Mouse (Mus musculus) lung, embryonic 15.5 days (tissue): ENCODE results near the gene Dcpp2. TPM values are rescaled to one million over a fixed set of nuclear protein-coding genes. Genes with fewer than 3 reads are reported as not detected.
"Not testable (repeated sequence)": the region's sequence is repeated elsewhere in the genome, so short reads cannot be mapped to it uniquely, and the experiment has no call there.

Experiments used
- ATAC-seq: fragments of 200-750 bp; cut with Nextera tagmentation; 2 replicates; pipeline ENCODE4 v1.8.0; 2017; ENCODE audit warnings: moderate number of reproducible peaks, borderline replicate concordance; ENCODE audit not compliant: low FRiP score, low TSS enrichment; ENCODE audit errors: extremely low read depth
- H3K27ac ChIP-seq: fragments of 300-500 bp; sonication (generic); 2 replicates; pipeline ENCODE4 v1.5.1; 2015; ENCODE audit warnings: moderate library complexity, mild to moderate bottlenecking, inconsistent platforms
- H3K27me3 ChIP-seq: fragments of 300-500 bp; sonication (generic); 2 replicates; pipeline ENCODE4 v1.6.1; 2015; ENCODE audit warnings: inconsistent platforms
- H3K36me3 ChIP-seq: fragments of 300-500 bp; sonication (generic); 2 replicates; pipeline ENCODE4 v1.6.1; 2015; ENCODE audit warnings: inconsistent platforms
- H3K4me1 ChIP-seq: fragments of 300-500 bp; sonication (generic); 2 replicates; pipeline ENCODE4 v1.6.1; 2015; ENCODE audit warnings: inconsistent platforms
- H3K4me2 ChIP-seq: fragments of 300-500 bp; sonication (generic); 2 replicates; pipeline ENCODE4 v1.6.1; 2015; ENCODE audit warnings: inconsistent platforms, mild to moderate bottlenecking, moderate library complexity
- H3K4me3 ChIP-seq: fragments of 300-500 bp; sonication (generic); 2 replicates; pipeline ENCODE4 v1.5.1; 2015; ENCODE audit warnings: mild to moderate bottlenecking, inconsistent platforms
- H3K9ac ChIP-seq: fragments of 300-500 bp; sonication (generic); 2 replicates; pipeline ENCODE4 v1.6.1; 2015; ENCODE audit warnings: inconsistent platforms
- H3K9me3 ChIP-seq: fragments of 300-500 bp; sonication (generic); 2 replicates; pipeline ENCODE4 v1.6.1; 2016; ENCODE audit warnings: inconsistent platforms
- WGBS: fragments of 180-500 bp; shearing (Covaris S2); methylation state at CpG from one replicate; pipeline ENCODE4 v1.1.7; 2015; 5-methylcytosine and 5-hydroxymethylcytosine counted together
- polyA plus RNA-seq: library from polyadenylated mRNA; unstranded; fragments of >200 nt; fragmentation: Nextera tagmentation; extraction: Ambion mirVana; gene quantifications from 2 replicates; pipeline ENCODE4 v1.2.1, GENCODE M21; 2015

Gene Dcpp2
- polyA plus RNA-seq, 1 experiment from 2014 or later: not detected

DNA sequence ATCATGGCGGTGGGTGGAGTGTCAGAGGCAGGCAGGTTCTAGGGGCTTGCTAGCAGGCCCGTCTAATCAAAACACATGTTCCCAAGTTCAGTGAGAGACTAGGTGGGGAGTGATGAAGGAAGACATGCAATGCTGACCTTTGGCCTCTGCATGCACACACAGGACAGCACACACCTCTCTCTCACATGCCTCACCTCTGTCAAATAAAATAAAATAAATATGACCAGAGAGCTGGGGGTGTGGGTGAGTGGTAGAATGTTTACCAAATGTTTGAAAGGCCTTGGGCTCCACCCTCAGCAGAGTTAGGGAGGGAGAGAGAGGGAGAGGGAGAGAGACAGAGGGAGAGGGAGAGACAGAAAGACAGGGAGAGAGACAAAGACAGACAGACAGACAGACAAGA, 22.8 kb upstream of the Dcpp2 start:
- no peaks in the 10 kb centered on the region for H3K27me3 ChIP-seq
- H3K36me3 ChIP-seq: no peaks in the 10 kb centered on the region
- ATAC-seq: no peak
- H3K4me3 ChIP-seq: no peak overlapping the region
- no peak overlapping the region for H3K4me2 ChIP-seq
- H3K4me1 ChIP-seq: no peaks in the 10 kb centered on the region
- H3K27ac ChIP-seq: no peak overlapping the region
- H3K9me3 ChIP-seq: no peaks in the 10 kb centered on the region
- WGBS: 28% methylated on average over 2 of the region's 2 CpGs
- H3K9ac ChIP-seq: no peak overlapping the region

DNA sequence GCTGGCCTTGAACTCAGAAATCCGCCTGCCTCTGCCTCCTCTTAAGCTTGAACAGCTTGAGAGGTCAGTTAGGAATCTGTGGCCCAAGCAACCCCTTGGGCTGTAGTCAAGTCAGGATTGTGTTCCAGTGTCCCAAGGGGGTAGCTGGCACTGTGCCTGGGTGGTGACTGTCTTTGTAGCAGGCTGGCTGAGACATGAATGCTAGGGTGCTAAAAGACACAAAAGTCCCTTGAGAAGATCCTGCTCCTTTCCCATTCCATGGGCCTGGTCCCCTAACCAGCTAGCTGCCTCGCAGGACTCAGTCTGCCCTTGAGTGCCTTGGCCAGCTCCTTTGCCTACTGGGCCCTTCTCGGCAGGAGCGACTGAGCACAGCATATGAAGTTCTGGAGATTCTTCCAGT, 17.8 kb upstream of the Dcpp2 start:
- Histone ChIP-seq H3K27me3 (no peaks in the 10 kb centered on the region), H3K27ac (no peak overlapping the region), H3K4me1 (no peaks in the 10 kb centered on the region), H3K36me3 (no peaks in the 10 kb centered on the region), H3K4me3 (no peak overlapping the region), H3K4me2 (no peak overlapping the region), H3K9me3 (no peaks in the 10 kb centered on the region), H3K9ac (no peak overlapping the region)
- ATAC-seq: no peak
- 81% methylated on average over 4 of the region's 4 CpGs for WGBS

DNA sequence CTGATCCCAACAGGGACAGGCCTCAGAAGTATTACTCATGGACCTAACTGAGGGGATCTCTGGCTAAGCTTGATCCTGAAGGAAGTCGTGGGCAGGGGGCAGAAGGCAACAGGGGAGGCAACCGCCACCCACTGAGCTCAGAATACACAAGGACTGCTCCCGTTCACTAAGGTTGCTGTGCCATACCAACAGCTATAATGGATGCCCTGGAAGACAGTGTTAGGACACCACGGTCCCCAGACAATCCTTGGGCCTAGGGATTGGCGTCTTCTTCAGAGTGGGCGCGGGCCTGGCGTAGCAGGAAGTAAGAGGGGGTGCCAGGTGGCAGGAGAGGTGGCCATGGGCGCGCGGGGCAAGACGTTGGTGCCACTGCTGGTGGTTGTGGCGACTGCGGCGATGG, 12.9 kb upstream of the Dcpp2 start, which contains the start of gene Prss21:
Gene Prss21 (plus strand): TSS at position 301 of the 400 bp plus-strand sequence.
- H3K36me3 ChIP-seq: no peaks in the 10 kb centered on the region
- no peak within 1 kb of the TSS for H3K9ac ChIP-seq
- WGBS: 82% methylated on average over 15 of the region's 15 CpGs
- H3K4me2 ChIP-seq: no peak within 1 kb of the TSS
- ATAC-seq: no peak
- H3K27ac ChIP-seq: no peak within 1 kb of the TSS
- H3K9me3 ChIP-seq: no peaks in the 10 kb centered on the region
- H3K27me3 ChIP-seq: no peaks in the 10 kb centered on the region
- no peaks in the 10 kb centered on the region for H3K4me1 ChIP-seq
- H3K4me3 ChIP-seq: no peak within 1 kb of the TSS

DNA sequence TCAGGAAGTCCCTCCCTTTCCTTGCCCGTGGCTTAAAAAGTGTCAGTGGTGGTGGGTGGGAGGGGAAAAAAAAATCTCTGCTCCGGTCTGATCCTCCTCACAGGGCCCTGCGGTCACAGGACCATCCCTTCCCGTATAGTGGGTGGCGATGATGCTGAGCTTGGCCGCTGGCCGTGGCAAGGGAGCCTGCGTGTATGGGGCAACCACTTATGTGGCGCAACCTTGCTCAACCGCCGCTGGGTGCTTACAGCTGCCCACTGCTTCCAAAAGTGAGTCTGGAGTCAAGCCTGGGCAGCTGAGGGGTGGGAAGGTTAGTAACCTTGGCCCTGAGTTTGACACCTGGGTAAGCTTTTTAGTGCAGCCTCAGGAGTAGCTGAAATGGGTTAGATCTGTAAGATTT, 12.2 kb upstream of the Dcpp2 start:
- 83% methylated on average over 11 of the region's 11 CpGs for WGBS
- ATAC-seq: no peak
- H3K27ac ChIP-seq: no peak overlapping the region

DNA sequence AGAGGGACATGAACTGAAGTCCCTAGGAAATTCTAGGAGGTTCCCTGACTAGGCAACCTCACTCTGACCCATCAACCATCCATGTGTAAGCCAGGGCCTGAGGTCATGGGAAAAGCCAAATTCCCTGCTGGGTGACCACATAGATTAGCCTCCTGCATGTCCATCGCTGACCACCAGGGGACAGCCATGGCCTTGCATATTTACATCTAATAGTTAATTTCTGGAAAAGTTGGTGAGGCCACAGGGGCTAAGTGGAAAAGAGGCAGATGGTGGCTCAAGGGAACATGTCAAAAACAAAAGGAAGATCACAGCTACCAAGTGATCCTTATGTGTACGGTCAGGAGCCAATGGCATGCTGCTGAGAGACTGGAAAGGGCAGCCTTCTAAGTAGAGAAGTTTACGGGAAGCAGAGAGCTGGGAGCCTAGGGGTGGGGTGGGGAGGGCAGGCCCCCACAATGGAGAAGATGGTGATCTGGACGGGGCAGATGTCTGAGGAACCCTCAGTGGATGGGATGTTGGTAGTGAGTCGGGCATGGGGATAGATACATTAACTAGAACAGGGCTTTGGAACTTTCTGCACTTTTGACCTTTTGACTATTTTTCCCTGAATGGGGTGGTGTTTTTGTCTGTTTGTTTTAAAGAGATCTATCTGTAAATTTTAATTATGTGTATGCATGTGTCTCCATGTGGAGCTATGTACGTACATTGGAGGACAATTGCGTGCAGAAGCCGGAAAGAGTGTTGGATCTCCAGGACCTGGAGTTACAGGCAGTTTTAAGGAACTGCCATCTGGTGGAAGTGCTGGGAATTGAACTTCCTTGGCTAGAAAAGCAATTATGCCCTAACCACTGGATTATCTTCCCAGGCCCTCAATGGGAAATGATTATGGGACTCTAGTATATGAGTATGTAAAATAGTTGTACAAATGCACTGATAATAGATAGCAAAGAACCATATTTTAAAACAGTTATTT, 6.5 kb upstream of the Dcpp2 start:
- no peaks in the 10 kb centered on the region for H3K9me3 ChIP-seq
- ATAC-seq: peak; percentile 33; the same call in 1 of the 2 replicates
- no peaks in the 10 kb centered on the region for H3K36me3 ChIP-seq
- H3K27ac ChIP-seq: no peak overlapping the region
- H3K4me2 ChIP-seq: no peak overlapping the region
- no peaks in the 10 kb centered on the region for H3K27me3 ChIP-seq
- WGBS: 32% methylated on average over 8 of the region's 8 CpGs
- H3K9ac ChIP-seq: no peak overlapping the region
- H3K4me3 ChIP-seq: no peak overlapping the region
- H3K4me1 ChIP-seq: no peaks in the 10 kb centered on the region

More for the DNA sequence above, 12.2 kb upstream of the Dcpp2 start:
- Histone ChIP-seq H3K4me3 (no peak overlapping the region), H3K27me3 (no peaks in the 10 kb centered on the region), H3K4me2 (no peak overlapping the region), H3K4me1 (no peaks in the 10 kb centered on the region), H3K9ac (no peak overlapping the region), H3K36me3 (no peaks in the 10 kb centered on the region), H3K9me3 (no peaks in the 10 kb centered on the region)

DNA sequence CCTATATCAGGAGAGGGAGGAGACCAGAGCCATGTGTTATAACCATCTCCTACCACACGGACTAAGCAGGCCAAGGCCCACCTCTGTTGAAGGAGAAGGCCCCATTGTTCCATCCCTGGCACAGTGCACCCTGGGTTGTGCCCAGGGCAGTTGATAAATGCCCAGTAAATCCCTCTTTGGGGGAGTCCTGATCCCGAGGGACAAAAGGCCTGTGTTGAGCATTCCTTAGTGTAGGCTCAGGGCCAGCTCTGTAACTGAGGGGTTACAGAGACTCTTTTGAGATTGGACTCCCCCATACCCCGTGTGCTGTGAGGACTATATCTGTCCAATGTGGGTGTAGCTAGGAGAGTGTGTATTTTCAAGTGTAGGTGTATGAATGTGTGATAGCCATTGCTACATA, 3.9 kb upstream of the Dcpp2 start:
- Histone ChIP-seq H3K9ac (no peak overlapping the region), H3K4me2 (no peak overlapping the region), H3K9me3 (no peaks in the 10 kb centered on the region), H3K4me1 (no peaks in the 10 kb centered on the region), H3K27me3 (no peaks in the 10 kb centered on the region), H3K36me3 (no peaks in the 10 kb centered on the region), H3K4me3 (no peak overlapping the region), H3K27ac (no peak overlapping the region)
- no peak for ATAC-seq
- WGBS: 48% methylated on average over 3 of the region's 3 CpGs

DNA sequence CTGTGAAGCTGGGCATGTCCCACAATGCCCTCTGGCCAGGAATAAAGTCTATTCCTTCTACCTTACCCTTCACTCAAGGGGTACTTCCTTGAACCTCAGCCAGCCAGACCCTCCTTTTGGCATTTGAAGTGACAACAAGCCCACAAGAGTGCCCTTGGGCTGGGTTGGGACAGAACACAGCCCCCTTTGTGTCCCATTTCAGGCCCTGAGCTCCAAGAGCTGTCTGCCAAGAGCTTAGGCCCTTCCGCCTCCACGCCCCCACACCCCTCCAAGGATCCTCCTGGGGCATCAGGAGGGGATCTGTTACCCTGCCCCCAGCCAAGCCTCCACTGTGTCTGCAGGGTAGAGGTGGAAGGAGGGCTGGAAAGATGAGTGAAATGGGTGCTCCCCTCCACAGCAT, 3.5 kb upstream of the Dcpp2 start:
- Histone ChIP-seq H3K27me3 (no peaks in the 10 kb centered on the region), H3K36me3 (no peaks in the 10 kb centered on the region), H3K9ac (no peak overlapping the region), H3K27ac (no peak overlapping the region), H3K4me1 (no peaks in the 10 kb centered on the region), H3K9me3 (no peaks in the 10 kb centered on the region), H3K4me3 (no peak overlapping the region), H3K4me2 (no peak overlapping the region)
- no peak for ATAC-seq
- 73% methylated on average over 2 of the region's 2 CpGs for WGBS

DNA sequence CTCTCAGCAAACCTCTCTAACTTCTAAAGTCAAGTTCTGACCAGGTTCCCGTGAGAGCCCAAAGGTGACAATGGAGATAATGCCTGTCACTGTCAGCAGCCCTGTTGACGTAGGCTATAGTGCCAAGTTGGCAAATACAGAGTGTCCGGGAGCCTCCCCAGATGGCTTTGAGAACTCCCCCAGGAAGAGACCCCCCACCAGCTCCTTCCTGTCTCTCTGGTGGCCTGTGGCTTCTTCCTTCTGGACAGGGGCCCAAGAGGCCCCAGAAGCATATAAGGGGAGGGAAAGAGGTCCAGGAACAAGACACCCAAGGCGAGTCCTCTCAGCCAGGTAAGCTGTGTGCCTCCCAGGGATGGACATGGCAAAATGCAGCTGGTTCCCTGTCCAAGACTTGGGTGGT, 36.5 kb downstream of the Dcpp2 start, which contains the start of gene Dcpp3:
Gene Dcpp3 (plus strand): TSS at position 301 of the 400 bp plus-strand sequence.
- ATAC-seq: not testable (repeated sequence)
- 43% methylated on average over 4 of the region's 4 CpGs for WGBS

DNA sequence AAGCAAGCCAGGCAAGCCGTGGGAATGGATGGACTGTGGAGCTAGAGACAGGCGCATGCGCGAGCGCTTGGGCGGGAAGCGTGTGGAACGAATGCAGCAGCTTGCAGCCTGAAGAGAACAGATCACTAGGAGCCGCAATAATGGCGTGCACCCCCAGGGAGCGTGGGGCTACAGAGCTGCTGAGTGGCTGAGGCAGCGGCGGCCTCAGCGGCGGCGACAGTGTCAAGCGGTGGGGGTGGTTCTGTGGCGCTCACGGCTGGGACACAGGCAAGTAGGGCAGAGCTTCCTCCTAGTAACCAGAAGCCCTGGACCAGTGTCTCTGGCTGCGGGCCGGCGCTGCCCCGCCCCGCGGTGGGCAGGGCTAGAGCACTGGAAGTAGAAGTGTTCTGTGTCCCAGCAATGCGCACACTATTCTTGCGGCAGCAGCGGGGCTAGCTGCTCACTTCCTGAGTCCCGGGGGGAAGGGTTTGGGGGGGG, 43.9 kb downstream of the Dcpp2 start:
- H3K27me3 ChIP-seq: no peaks in the 10 kb centered on the region
- peak overlapping the region; percentile 98 for H3K27ac ChIP-seq
- H3K36me3 ChIP-seq: no peaks in the 10 kb centered on the region
- H3K9ac ChIP-seq: peak overlapping the region; percentile 57
- peak overlapping the region; percentile 61 for H3K4me3 ChIP-seq
- peaks cover 15% of the 10 kb centered on the region for H3K4me1 ChIP-seq
- H3K9me3 ChIP-seq: no peaks in the 10 kb centered on the region
- WGBS: under 1% methylated on average over 29 of the region's 29 CpGs
- H3K4me2 ChIP-seq: peak overlapping the region; percentile 90
- ATAC-seq: peak; percentile 99

More for the DNA sequence above, 36.5 kb downstream of the Dcpp2 start, which contains the start of gene Dcpp3:
- H3K4me3 ChIP-seq, H3K9ac ChIP-seq, H3K4me1 ChIP-seq, H3K4me2 ChIP-seq, H3K27ac ChIP-seq, H3K36me3 ChIP-seq, H3K27me3 ChIP-seq, H3K9me3 ChIP-seq: not testable (repeated sequence)

DNA sequence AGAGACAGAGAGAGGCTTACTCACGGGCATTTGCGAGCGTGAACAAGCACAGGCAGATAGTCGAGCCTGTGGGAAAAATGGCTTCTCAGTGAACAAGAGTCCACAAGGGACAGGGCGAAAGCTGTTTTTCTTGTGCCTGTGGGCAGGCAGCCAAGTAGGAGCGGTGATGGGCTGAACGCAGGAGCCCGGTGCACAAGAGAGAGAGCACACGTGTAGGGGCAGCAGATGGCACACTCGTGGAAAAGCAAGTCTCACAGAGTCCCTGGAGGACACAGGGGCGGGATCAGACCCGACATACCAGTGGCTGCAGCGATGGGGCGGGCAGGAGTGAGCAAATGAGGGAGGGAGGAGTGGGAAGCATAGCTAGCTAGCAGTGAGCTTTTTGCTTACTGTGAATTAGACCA, 44.4 kb downstream of the Dcpp2 start:
- Histone ChIP-seq H3K9ac (peak overlapping the region; percentile 57), H3K4me3 (peak overlapping the region; percentile 61), H3K4me1 (peaks cover 15% of the 10 kb centered on the region), H3K27ac (peak overlapping the region; percentile 98), H3K4me2 (peak overlapping the region; percentile 90), H3K9me3 (no peaks in the 10 kb centered on the region), H3K27me3 (no peaks in the 10 kb centered on the region), H3K36me3 (no peaks in the 10 kb centered on the region)
- WGBS: 0% methylated on average over 14 of the region's 14 CpGs
- peak; percentile 83 for ATAC-seq

DNA sequence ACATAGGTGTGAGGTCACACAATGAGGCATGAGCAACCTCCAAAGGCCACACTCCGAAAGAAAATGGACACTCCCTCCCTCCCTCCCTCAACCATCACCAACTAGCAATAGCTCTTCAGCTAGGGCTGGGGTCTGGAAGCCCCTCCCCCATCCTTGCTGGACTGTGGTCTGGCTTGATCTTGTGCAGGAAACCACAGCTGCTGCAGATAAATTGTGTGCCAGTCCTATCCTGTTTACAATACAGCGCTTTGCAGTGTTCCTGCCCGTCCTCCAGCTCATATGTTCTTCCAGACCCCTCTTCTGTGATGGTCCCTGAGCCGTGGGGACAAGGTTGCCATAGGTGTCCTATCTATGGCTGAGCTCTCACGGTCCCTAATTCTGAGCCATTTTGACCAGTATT, 50.5 kb downstream of the Dcpp2 start:
- no peaks in the 10 kb centered on the region for H3K9me3 ChIP-seq
- H3K4me2 ChIP-seq: no peak overlapping the region
- WGBS: 40% methylated on average over 5 of the region's 5 CpGs
- H3K9ac ChIP-seq: no peak overlapping the region
- H3K4me3 ChIP-seq: no peak overlapping the region
- ATAC-seq: no peak
- no peaks in the 10 kb centered on the region for H3K36me3 ChIP-seq
- no peaks in the 10 kb centered on the region for H3K27me3 ChIP-seq
- peaks cover 3% of the 10 kb centered on the region; the same call in 1 of the 2 replicates for H3K4me1 ChIP-seq
- no peak overlapping the region for H3K27ac ChIP-seq

DNA sequence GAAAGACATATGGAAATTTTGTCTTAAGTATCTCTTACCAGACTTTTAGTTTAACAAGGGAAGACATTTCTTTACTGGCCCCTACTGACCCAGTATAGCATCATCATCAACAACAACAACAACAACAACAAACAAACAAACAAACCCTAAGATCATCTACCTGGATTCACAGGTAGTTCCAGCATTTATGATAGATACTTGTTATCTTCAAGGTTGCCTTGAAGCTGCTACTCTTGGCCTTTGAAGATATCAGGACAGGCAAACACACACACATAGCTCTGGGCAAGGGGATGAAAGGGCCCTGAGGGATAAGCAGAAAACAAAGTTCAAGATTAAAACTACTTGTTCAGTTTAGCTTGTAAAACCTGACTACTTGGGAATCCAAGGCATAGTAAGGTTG, 60.7 kb downstream of the Dcpp2 start, which contains the start of gene Sbp:
Gene Sbp (plus strand): TSS at position 301 of the 400 bp plus-strand sequence.
- no peaks in the 10 kb centered on the region for H3K9me3 ChIP-seq
- no peak within 1 kb of the TSS for H3K27ac ChIP-seq
- ATAC-seq: no peak
- no peak within 1 kb of the TSS for H3K9ac ChIP-seq
- no peak within 1 kb of the TSS for H3K4me3 ChIP-seq
- H3K36me3 ChIP-seq: no peaks in the 10 kb centered on the region
- H3K4me1 ChIP-seq: no peaks in the 10 kb centered on the region
- H3K27me3 ChIP-seq: no peaks in the 10 kb centered on the region
- H3K4me2 ChIP-seq: no peak within 1 kb of the TSS
